Mouse (Mus musculus): ENCODE results near the gene Gm49450.

DNA sequence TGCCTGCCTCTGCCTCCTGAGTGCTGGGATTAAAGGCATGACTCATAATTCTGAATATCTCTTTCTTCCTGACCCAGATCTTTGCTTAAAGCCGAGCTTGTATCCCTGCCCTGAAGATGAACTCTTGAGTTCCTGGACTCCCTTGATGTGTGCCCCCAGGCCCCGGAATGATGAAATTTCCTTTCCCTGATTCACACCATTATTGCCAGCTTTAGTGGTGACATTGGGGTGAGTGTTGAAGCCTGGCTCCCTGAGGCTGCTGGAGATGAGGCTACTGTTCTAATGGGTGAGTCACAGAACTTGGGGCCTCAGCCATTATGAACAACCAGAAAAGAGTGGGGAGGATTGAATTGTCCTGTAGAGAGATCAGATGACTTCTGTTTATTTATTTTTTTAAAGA lies 11.8 kb downstream of the Gm49450 start:
- no peak for TF ChIP-seq CTCF (IDR thresholded peaks at IDR 0.05; ENCODE audit: extremely low read depth, insufficient read length, insufficient replicate concordance, low read depth, low read length)
- no peak for TF ChIP-seq POLR2A (IDR thresholded peaks at IDR 0.05; ENCODE audit: low read depth, low read length)

Data from small intestine, adult 2 months (tissue).